Mouse (Mus musculus): ENCODE data around the gene Pdlim5.
A peak's percentile ranks its signal among the peaks of the same experiment; 100 is the strongest.

The Pdlim5 gene

GRCm38 (mm10) chr3:142394796-142395508, 544 bp downstream of the Pdlim5 start:
- peak; percentile 61 to 63 for DNase-seq (ENCODE audit: low spot score in 2 of 2)

GRCm38 (mm10) chr3:142394000-142394411, 1.5 kb downstream of the Pdlim5 start:
- DNase-seq (ENCODE audit: low spot score in 2 of 2): no peak

GRCm38 (mm10) chr3:142391531-142391930, 4.0 kb downstream of the Pdlim5 start:
- DNase-seq (ENCODE audit: low spot score in 2 of 2): no peak

GRCm38 (mm10) chr3:142390288-142390687, 5.2 kb downstream of the Pdlim5 start:
- DNase-seq (ENCODE audit: low spot score in 2 of 2): no peak

- no peak for DNase-seq (ENCODE audit: low spot score in 2 of 2)
These were observed 7.3 kb downstream of the Pdlim5 start for GRCm38 (mm10) chr3:142388189-142388588.

- no peak for DNase-seq (ENCODE audit: low spot score in 2 of 2)
These were observed 9.0 kb downstream of the Pdlim5 start for GRCm38 (mm10) chr3:142386505-142386904.

GRCm38 (mm10) chr3:142385690-142386089, 9.8 kb downstream of the Pdlim5 start:
- DNase-seq (ENCODE audit: low spot score in 2 of 2): no peak

- DNase-seq (ENCODE audit: low spot score in 2 of 2): no peak
These were observed 18.9 kb downstream of the Pdlim5 start for GRCm38 (mm10) chr3:142376638-142377037.

GRCm38 (mm10) chr3:142375106-142375505, 20.4 kb downstream of the Pdlim5 start:
- DNase-seq (ENCODE audit: low spot score in 2 of 2): no peak

- no peak for DNase-seq (ENCODE audit: low spot score in 2 of 2)
These were observed 22.9 kb downstream of the Pdlim5 start for GRCm38 (mm10) chr3:142372465-142373147.

GRCm38 (mm10) chr3:142368411-142368810, 27.1 kb downstream of the Pdlim5 start:
- no peak for DNase-seq (ENCODE audit: low spot score in 2 of 2)

GRCm38 (mm10) chr3:142362092-142362491, 33.4 kb downstream of the Pdlim5 start:
- DNase-seq (ENCODE audit: low spot score in 2 of 2): no peak

GRCm38 (mm10) chr3:142358951-142359350, 36.5 kb downstream of the Pdlim5 start:
- no peak for DNase-seq (ENCODE audit: low spot score in 2 of 2)

- DNase-seq (ENCODE audit: low spot score in 2 of 2): no peak
These were observed 38.8 kb downstream of the Pdlim5 start for GRCm38 (mm10) chr3:142356661-142357060.

GRCm38 (mm10) chr3:142353218-142353617, 42.3 kb downstream of the Pdlim5 start:
- no peak for DNase-seq (ENCODE audit: low spot score in 2 of 2)

- DNase-seq (ENCODE audit: low spot score in 2 of 2): no peak
These were observed 45.0 kb downstream of the Pdlim5 start for GRCm38 (mm10) chr3:142350513-142350912.

- no peak for DNase-seq (ENCODE audit: low spot score in 2 of 2)
These were observed 46.5 kb downstream of the Pdlim5 start for GRCm38 (mm10) chr3:142348816-142349631.

GRCm38 (mm10) chr3:142346261-142346660, 49.2 kb downstream of the Pdlim5 start:
- no peak for DNase-seq (ENCODE audit: low spot score in 2 of 2)

GRCm38 (mm10) chr3:142345235-142346125, 50.0 kb downstream of the Pdlim5 start:
- no peak for DNase-seq (ENCODE audit: low spot score in 2 of 2)

GRCm38 (mm10) chr3:142343786-142344185, 51.7 kb downstream of the Pdlim5 start:
- DNase-seq (ENCODE audit: low spot score in 2 of 2): no peak

- no peak for DNase-seq (ENCODE audit: low spot score in 2 of 2)
These were observed 54.8 kb downstream of the Pdlim5 start for GRCm38 (mm10) chr3:142340701-142341100.

Data from urinary bladder, postnatal 4 days (tissue).